Mouse (Mus musculus) CD4-positive, CD25-positive, alpha-beta regulatory T cell, adult 2 months (primary cell): Measurements from ENCODE around the gene Slc16a14.
"Not testable (repeated sequence)": the region's sequence is repeated elsewhere in the genome, so short reads cannot be mapped to it uniquely, and the experiment has no call there.

Source experiments
- DNase-seq: peaks from one replicate; pipeline ENCODE4 v3.0.0-alpha.2; 2012; ENCODE audit warnings: low read depth, low spot score

Slc16a14 gene

DNA sequence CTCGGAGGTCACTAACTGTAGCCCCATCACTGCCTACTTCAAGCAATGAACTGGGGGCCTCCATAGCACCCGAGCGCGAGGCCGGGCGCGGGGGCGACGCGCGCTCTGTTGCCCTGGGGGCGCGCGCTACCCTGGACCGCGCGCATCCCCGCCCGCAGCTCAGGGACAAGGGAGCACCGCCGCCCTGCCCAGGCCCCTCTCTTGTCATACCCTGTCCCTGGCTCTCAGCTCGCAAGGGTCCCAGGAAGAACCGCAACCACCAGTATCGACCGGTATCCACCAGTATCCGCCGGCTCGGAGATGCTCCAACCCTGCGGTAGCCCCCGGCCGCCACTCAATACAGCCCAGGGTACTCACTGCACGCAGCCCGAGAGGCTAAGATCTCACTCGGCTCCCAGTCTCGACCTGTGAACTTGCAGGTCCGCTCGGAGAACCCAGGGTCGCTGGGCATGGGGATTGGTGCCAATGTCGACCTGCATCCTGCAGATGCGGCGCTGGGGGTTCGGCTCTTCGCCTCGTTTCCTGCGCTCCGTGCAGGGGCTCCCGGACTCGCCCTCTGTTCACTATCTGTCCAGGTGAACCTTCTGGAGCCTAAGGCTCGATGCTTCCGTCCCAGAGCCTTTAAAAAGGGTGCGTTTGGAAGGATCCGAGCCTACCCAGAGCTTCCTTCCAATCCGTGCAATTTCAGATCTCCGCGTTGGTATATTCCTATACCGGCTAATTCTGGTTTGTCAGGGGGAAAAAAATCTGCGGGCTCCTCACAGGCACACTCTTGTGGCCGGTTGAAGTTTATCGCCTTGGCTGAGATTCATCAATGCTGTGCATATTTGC is at the start of gene Slc16a14:
TSS of gene Slc16a14 (minus strand) at position 632 of the 831 bp plus-strand sequence.
- no peak for DNase-seq

GRCm38 (mm10) chr1:84961779-84962178 is 26.8 kb upstream of the Slc16a14 start:
- DNase-seq: not testable (repeated sequence)

DNA sequence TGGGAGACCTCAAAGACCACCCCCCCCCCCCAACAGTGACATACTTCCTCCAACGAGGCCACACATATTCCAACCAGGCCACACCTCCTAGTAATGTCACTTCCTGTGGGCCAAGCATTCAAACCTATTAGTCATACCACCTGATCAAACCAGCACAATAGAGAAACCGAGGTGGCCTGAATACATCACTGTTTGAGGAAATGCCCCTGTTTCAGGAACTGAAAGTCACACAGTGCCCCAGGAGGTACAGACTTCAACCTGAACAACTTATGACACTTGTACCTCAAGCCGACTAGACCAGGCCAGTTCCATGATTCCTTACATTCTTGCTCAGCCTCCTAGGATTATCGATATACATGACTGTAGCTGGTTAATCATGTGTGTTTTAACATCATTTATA is 22.8 kb upstream of the Slc16a14 start:
- DNase-seq: not testable (repeated sequence)

- not testable (repeated sequence) for DNase-seq
These were observed 21.8 kb upstream of the Slc16a14 start for GRCm38 (mm10) chr1:84956771-84957170.

DNA sequence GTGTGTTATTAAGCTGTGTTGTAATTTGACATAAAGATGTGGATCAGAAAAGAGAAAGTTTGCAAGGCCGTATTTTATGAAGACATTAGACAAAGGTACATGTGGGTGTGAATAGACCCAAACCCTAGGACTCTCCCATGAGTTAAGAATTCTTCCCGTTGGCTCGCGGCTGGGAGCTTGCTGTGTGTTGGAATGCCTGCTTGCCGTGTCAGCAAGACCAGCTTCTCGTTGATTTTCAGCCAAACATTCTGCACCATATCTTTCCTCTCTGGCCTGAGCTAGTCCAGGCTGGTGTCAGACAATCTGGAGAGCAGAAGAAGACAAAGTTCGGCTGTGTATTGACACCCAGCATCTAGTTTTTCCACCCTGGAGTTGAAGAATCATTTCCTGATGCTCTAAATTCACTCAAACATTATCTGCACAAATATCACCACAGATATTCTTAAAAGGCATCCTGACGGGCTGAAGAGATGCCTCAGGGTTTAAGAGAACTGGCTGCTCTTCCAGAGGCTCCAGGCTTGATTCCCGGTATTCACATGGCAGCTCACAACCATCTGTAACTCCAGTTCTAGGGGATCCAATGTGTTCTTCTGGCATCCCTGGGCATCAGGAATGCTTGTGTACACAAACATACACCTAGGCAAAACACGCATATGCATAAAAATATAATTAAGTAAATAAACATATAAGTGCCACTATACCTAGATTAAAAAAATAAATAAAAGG is 17.7 kb upstream of the Slc16a14 start:
- DNase-seq: no peak

- no peak for DNase-seq
These were observed 16.6 kb upstream of the Slc16a14 start for GRCm38 (mm10) chr1:84951566-84951965.

DNA sequence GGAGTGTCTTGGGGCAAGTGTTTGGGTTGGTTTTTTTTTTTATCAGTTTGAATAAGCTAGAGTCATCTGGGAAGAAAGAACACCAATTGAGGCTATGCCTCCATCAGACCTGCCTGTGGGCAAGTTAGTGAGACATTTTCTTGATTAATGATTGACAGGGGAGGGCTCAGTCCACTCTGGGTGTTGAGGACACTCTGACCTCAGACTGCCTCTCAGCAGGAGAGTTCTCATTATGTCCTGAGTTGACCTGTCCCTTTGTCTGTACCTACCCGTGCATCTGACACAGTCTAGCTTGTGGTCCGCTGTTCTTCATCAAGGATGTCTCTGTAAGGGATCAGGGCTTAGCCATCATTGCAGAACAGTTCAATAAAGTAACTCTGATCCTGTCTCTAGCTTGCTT is 12.5 kb upstream of the Slc16a14 start:
- DNase-seq: no peak

GRCm38 (mm10) chr1:84945950-84946349 is 11.0 kb upstream of the Slc16a14 start:
- DNase-seq: no peak

- no peak for DNase-seq
These were observed 8.6 kb upstream of the Slc16a14 start for GRCm38 (mm10) chr1:84943549-84943948.

- no peak for DNase-seq
These were observed 7.7 kb upstream of the Slc16a14 start for GRCm38 (mm10) chr1:84942666-84943065.

- no peak for DNase-seq
These were observed 5.4 kb upstream of the Slc16a14 start for GRCm38 (mm10) chr1:84940322-84940721.

- DNase-seq: no peak
These were observed 4.5 kb upstream of the Slc16a14 start for GRCm38 (mm10) chr1:84939466-84939865.

- no peak for DNase-seq
These were observed 2.0 kb upstream of the Slc16a14 start for GRCm38 (mm10) chr1:84936716-84937510.

DNA sequence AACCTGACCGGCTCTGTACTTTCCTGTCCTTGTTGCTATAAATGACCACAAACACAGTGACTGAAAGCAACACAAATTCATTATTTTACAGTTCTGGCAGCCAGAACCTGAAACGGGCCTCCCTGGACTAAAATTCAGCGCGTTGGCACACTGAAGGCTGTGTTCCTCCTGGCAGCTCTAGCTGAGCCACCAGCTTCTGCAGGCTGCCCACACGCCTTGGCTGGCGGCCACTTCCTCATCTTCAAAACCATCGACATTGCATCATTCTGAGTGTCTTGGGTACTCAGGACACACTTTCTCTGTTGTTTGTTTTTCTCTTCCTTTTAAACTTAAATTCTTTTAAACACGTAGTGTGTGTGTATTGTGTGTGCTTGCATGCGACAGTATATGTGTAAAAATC is 734 bp upstream of the Slc16a14 start:
- DNase-seq: no peak

DNA sequence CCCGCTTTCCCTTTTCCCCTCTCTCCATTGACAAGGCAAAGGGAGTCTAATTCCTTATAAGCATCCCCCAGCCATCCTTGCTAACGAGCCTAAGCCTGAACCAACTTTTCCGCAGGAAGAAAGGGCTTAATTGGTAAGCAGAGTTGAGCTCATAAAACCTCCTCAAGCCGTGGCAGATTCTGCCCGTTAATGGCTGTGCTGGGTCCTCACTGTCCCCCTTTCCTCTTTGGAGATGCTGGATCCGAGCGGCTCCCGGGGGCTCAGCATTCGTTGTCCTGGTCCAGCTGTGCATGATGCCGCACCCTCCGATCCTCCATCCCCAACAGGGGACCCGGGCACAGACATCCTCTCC is 807 bp downstream of the Slc16a14 start:
- no peak for DNase-seq

DNA sequence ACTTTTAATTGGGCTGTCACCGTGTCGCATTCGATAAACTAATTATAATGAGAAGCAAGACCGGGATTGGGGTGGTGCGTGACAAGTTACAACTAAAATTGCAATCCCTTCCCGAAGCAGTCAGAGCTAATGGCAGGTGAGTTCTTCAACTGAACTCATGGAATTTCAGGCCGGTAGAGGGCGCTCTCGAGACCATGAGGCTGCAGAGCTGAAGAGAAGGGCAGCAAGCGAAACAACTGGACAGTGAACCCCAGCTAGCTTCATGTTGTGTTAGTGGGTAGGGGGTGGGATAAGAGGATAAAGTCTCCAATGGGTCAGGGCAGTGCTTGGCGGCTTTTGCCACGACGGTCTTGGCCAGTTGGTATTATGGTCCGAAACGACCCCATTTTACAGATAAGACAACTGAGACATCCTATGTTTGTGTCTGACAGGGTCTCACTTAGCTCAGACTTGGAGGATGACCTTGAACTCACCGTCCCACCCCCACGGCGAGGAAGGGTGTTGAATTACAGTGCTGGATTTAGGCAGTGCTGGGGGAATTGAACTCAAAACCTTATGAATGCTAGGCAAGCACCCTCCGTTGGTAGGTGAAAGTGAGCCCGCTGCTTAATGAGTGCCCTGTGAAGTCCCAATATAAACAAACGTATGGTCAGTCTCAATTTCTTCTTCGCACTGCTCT is 1.3 kb downstream of the Slc16a14 start:
- peak; percentile 35 for DNase-seq

GRCm38 (mm10) chr1:84925599-84925998 is 9.3 kb downstream of the Slc16a14 start:
- DNase-seq: no peak

- DNase-seq: no peak
These were observed 10.8 kb downstream of the Slc16a14 start for GRCm38 (mm10) chr1:84924134-84924533.

DNA sequence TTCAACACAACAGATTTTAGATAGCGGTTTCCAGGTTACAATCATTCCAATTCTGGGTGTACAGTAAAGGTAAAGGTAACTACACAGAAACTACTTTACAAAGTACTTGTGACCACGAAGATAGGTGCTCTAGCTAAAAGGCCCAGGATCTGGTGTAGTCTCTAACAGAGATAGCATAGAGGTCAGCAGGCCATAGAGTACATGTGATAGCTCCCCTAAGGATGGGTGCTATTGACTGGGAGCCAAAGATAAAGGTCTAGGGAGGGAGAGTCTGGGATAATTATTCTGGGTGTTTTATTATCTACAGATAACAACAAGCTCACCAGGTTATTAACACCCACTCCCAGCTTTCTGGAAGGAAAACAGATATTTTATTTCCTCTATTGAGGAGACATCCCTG is 11.5 kb downstream of the Slc16a14 start:
- DNase-seq: no peak

GRCm38 (mm10) chr1:84918865-84919264 is 16.1 kb downstream of the Slc16a14 start:
- no peak for DNase-seq

GRCm38 (mm10) chr1:84915010-84915409 is 19.9 kb downstream of the Slc16a14 start:
- no peak for DNase-seq

DNA sequence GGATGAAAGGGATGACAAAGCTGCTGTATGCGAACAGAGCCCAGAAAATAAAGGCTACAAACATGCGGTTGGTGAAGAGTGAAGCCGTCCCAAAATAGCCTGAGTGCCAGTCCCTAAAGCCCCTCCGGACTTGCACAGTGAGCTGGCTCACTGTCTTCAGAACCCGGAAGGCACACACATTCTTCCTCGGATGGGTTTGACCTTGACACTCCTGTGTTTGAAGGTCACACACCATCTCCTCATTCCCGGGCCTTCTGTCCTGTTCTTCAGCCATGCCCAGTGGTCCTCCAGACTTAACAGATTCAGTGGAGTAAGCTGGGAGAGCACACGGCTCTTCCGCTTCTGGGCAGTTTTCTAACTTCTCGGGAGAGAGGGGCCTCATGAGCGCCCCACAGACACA is 22.4 kb downstream of the Slc16a14 start:
- no peak for DNase-seq
